Mouse (Mus musculus): Measurements from ENCODE around the gene Btbd35f30.
"Not testable (repeated sequence)": the region's sequence is repeated elsewhere in the genome, so short reads cannot be mapped to it uniquely, and the experiment has no call there.

Btbd35f30 gene

DNA sequence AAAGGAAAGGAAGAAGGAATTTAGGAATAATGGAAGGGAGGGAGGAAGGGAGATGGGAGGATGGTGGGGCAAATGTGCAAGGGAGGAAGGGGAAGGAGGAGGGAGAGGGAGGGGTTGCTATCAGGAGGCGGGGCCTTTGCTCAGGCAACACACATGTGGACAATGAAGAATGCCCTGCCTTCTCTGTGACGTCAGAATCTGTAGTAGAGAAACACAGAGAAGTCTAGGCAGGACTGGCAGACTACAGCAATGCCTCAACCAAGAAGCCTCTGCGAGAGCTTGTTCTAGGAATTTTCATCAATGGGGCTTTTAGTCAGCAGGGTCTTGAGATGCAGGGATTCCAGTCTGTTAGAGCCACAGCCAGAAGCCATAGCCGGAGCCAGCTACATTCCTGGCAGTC, at the start of gene Btbd35f30:
Gene Btbd35f30 (plus strand): TSS at position 301 of the 400 bp plus-strand sequence.
- DNase-seq (ENCODE audit: low read depth, low spot score) = not testable (repeated sequence)

- not testable (repeated sequence) for DNase-seq (ENCODE audit: low read depth, low spot score)
Measured at GRCm38 (mm10) chrX:32941468-32941867, 47.0 kb downstream of the Btbd35f30 start, which contains the start of gene Gm21789. Gene Gm21789, plus strand, starts transcription at chrX:32941768.
